Mouse (Mus musculus): ENCODE measurements around the gene Gpr35. TPM values are rescaled to one million over a fixed set of nuclear protein-coding genes. Genes with fewer than 3 reads are reported as not detected.

Gene Gpr35
- polyA plus RNA-seq, 1 experiment from 2014 or later: 0.27 TPM

DNA sequence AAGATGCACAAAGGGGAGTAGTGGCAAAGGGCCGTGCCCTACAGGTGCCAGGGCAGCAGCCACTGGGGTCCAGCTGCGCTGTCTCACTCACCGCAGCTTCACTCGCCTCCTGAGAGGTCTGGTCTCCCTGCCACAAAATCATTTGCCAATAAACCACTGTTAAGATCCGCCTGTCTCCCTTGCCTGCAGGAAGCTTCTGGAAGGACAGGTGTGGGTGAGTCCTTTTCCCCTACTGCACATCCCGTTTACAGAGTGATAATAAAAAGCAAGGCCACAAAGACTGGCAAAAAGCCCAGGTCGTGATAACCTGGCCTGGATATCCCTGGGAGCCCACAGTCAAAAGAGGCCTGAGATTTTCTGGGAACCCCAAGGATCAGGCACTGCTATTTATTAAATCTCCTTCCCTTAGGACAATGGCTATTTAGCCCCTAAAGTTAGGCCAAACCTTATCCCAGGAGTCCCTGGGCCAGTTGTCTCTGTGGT is 61.5 kb downstream of the Gpr35 start:
- Histone ChIP-seq H3K4me1 (replicated peaks; ENCODE audit: control insufficient read depth, insufficient read depth, low read length) (no peaks in the 10 kb centered on the region), H3K27ac (ENCODE audit: low read depth, low read length) (no peak overlapping the region), H3K27me3 (replicated peaks; ENCODE audit: control insufficient read depth, insufficient read depth, low read length) (no peaks in the 10 kb centered on the region; the same call in 1 of the 2 replicates), H3K4me2 (no peak overlapping the region), H3K4me3 (ENCODE audit: low read depth, low read length) (no peak overlapping the region), H3K9me3 (ENCODE audit: control insufficient read depth, low read length) (no peaks in the 10 kb centered on the region), H3K9ac (ENCODE audit: low read depth, low read length) (no peak overlapping the region), H3K36me3 (ENCODE audit: control insufficient read depth, insufficient read depth, low read length) (no peaks in the 10 kb centered on the region)
- 73% methylated on average over 7 of the region's 7 CpGs for WGBS
- DNase-seq (ENCODE audit: low spot score): no peak
- no peak for ATAC-seq (replicated peaks; ENCODE audit: low FRiP score)

DNA sequence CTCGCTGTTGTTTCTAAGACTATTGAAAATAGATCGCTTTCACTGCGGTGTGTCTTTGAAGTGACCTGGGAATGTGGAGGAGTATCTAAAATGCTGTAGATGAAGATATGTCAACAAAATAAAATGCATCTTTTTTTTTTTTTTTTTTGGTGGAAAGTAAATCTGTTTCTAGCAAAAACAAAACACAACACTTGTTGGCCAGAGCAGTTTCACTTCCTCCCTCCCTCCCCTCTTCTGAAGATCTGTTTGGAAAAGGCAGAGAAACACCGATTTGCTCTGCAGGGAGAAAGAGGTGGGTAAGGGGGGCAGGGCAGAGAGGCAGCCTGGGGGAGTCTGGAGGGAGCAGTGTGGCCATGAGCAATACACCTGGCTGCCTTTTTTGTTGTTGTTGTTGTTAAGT is 62.7 kb downstream of the Gpr35 start:
- no peak overlapping the region for H3K27ac ChIP-seq (ENCODE audit: low read depth, low read length)
- no peak overlapping the region for H3K9ac ChIP-seq (ENCODE audit: low read depth, low read length)
- H3K4me3 ChIP-seq (ENCODE audit: low read depth, low read length): no peak overlapping the region
- no peaks in the 10 kb centered on the region; the same call in 1 of the 2 replicates for H3K27me3 ChIP-seq (replicated peaks; ENCODE audit: control insufficient read depth, insufficient read depth, low read length)
- no peaks in the 10 kb centered on the region for H3K4me1 ChIP-seq (replicated peaks; ENCODE audit: control insufficient read depth, insufficient read depth, low read length)
- no peak for DNase-seq (ENCODE audit: low spot score)
- H3K4me2 ChIP-seq: no peak overlapping the region
- 67% methylated on average over 4 of the region's 4 CpGs for WGBS
- ATAC-seq (replicated peaks; ENCODE audit: low FRiP score): no peak
- H3K9me3 ChIP-seq (ENCODE audit: control insufficient read depth, low read length): no peaks in the 10 kb centered on the region
- no peaks in the 10 kb centered on the region for H3K36me3 ChIP-seq (ENCODE audit: control insufficient read depth, insufficient read depth, low read length)

DNA sequence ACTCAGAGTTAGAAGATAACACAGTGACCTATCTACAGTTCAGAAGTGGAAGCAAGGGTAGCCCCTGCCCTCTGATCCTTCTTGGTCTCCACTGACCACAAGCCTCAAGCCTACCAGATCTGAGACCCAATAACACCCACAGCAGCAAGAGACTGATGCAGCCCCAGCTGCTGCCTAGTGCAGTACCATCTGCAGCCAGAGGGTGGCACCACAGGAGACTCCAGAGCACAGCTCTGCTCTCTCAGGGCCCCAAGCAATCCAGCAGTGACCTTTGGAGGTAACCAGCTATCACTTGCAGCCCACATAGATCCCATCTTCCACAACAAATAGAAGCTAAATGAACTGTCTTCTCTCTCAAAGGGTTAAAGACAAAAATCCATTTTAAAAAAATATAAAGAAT is 63.8 kb downstream of the Gpr35 start:
- no peaks in the 10 kb centered on the region for H3K4me1 ChIP-seq (replicated peaks; ENCODE audit: control insufficient read depth, insufficient read depth, low read length)
- no peak overlapping the region for H3K27ac ChIP-seq (ENCODE audit: low read depth, low read length)
- 0 out of 2 replicates have a peak, but pooled peaks have one; percentile 49 for ATAC-seq (replicated peaks; ENCODE audit: low FRiP score)
- no peak overlapping the region for H3K4me3 ChIP-seq (ENCODE audit: low read depth, low read length)
- H3K9me3 ChIP-seq (ENCODE audit: control insufficient read depth, low read length): no peaks in the 10 kb centered on the region
- no peak overlapping the region for H3K4me2 ChIP-seq
- H3K9ac ChIP-seq (ENCODE audit: low read depth, low read length): no peak overlapping the region
- no peaks in the 10 kb centered on the region; the same call in 1 of the 2 replicates for H3K27me3 ChIP-seq (replicated peaks; ENCODE audit: control insufficient read depth, insufficient read depth, low read length)
- DNase-seq (ENCODE audit: low spot score): peak; percentile 44
- no peaks in the 10 kb centered on the region for H3K36me3 ChIP-seq (ENCODE audit: control insufficient read depth, insufficient read depth, low read length)

DNA sequence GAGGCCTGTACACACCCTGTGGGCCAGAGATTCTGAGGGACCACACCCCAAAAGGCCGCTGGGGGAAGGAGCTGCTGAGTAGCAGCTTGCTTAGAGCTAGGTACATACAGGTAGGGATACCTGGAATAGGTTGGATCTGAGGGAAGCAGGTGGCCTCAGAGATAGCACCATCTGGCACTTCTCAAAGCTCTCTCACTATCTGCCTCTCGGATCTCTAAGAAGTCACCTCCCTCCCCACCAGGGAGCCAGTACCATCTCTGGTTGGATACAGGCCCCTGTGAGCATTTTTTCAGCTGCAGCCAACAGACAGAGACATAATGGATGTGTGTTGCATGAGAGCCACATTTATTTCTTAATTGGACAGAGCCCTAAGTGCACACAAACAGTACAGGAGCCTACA is 64.5 kb downstream of the Gpr35 start:
- H3K27me3 ChIP-seq (replicated peaks; ENCODE audit: control insufficient read depth, insufficient read depth, low read length): peaks cover 4% of the 10 kb centered on the region; the same call in 1 of the 2 replicates
- H3K36me3 ChIP-seq (ENCODE audit: control insufficient read depth, insufficient read depth, low read length): no peaks in the 10 kb centered on the region
- DNase-seq (ENCODE audit: low spot score) (no peak), ATAC-seq (replicated peaks; ENCODE audit: low FRiP score) (no peak)
- 36% methylated on average over 2 of the region's 2 CpGs for WGBS
- no peaks in the 10 kb centered on the region for H3K9me3 ChIP-seq (ENCODE audit: control insufficient read depth, low read length)
- H3K9ac ChIP-seq (ENCODE audit: low read depth, low read length): no peak overlapping the region
- no peak overlapping the region for H3K27ac ChIP-seq (ENCODE audit: low read depth, low read length)
- no peak overlapping the region for H3K4me2 ChIP-seq
- H3K4me3 ChIP-seq (ENCODE audit: low read depth, low read length): no peak overlapping the region
- H3K4me1 ChIP-seq (replicated peaks; ENCODE audit: control insufficient read depth, insufficient read depth, low read length): no peaks in the 10 kb centered on the region

DNA sequence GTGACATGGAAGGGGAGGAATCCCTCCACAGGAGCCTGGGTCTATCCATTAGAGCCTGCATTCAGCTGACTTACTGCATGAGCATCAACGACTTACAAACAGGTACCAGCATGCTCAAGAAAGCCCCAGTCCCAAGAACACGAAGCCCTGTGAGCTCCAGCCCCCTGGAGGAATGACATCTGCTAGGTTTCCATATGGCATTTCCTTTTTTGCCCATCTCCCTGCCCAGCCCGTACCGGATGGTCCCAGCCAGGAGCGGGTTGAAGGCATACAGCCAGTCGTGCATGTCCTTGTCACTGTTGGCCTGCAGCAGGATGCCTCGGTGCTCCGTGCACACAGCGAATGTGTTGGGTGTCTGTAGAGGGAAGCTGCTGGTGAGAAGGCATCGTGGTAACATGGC is 68.1 kb downstream of the Gpr35 start:
- Histone ChIP-seq H3K4me1 (replicated peaks; ENCODE audit: control insufficient read depth, insufficient read depth, low read length) (no peaks in the 10 kb centered on the region), H3K9me3 (ENCODE audit: control insufficient read depth, low read length) (no peaks in the 10 kb centered on the region), H3K27me3 (replicated peaks; ENCODE audit: control insufficient read depth, insufficient read depth, low read length) (peaks cover 4% of the 10 kb centered on the region; the same call in 1 of the 2 replicates), H3K36me3 (ENCODE audit: control insufficient read depth, insufficient read depth, low read length) (no peaks in the 10 kb centered on the region), H3K27ac (ENCODE audit: low read depth, low read length) (no peak overlapping the region), H3K4me2 (no peak overlapping the region), H3K4me3 (ENCODE audit: low read depth, low read length) (no peak overlapping the region), H3K9ac (ENCODE audit: low read depth, low read length) (no peak overlapping the region)
- DNase-seq (ENCODE audit: low spot score) (no peak), ATAC-seq (replicated peaks; ENCODE audit: low FRiP score) (no peak)
- 83% methylated on average over 10 of the region's 10 CpGs for WGBS

DNA sequence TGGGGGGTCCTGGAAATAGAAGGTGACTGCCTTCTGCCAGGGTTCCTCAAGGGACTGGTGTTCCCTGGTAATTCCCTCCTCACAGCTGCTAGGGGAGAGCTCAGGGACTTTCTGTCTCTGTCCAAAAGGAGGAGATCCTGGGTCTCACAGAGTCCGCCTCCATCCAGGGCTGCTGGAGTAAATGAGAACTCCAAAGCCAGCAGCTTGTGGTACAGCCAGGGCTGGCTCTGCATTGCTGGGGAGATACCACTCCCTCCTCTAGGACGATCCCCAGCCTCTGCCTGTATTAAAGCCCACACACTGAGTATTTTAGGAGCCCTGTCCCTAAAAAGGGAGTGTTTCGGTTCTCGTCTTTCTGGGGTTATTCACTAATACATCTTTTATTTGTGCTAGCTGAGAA is 69.9 kb downstream of the Gpr35 start:
- Histone ChIP-seq H3K9me3 (ENCODE audit: control insufficient read depth, low read length) (no peaks in the 10 kb centered on the region), H3K9ac (ENCODE audit: low read depth, low read length) (no peak overlapping the region), H3K27me3 (replicated peaks; ENCODE audit: control insufficient read depth, insufficient read depth, low read length) (peaks cover 4% of the 10 kb centered on the region; the same call in 1 of the 2 replicates), H3K4me1 (replicated peaks; ENCODE audit: control insufficient read depth, insufficient read depth, low read length) (no peaks in the 10 kb centered on the region), H3K4me3 (ENCODE audit: low read depth, low read length) (no peak overlapping the region), H3K36me3 (ENCODE audit: control insufficient read depth, insufficient read depth, low read length) (no peaks in the 10 kb centered on the region), H3K27ac (ENCODE audit: low read depth, low read length) (no peak overlapping the region), H3K4me2 (no peak overlapping the region)
- no peak for ATAC-seq (replicated peaks; ENCODE audit: low FRiP score)
- no peak for DNase-seq (ENCODE audit: low spot score)
- 75% methylated on average over 4 of the region's 4 CpGs for WGBS

DNA sequence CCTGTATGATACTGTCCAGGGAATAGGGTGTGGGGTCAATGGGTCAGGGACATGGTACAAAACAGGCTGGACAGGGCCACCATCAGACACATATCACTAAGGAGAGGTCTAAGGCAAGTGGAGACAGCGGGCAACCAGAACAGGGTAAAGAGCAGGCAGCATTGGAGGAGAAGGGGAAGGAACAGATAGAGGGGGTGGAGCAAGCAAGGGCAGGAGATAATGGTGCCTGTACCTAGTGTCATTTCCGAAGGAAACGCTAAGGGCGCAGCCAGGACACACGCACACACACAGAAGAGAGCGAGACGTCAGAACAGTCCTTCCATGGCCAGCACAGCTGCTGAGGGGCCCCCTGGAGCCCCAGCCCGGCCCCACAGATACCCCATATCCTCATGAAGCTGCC is 75.9 kb downstream of the Gpr35 start:
- Histone ChIP-seq H3K4me2 (no peak overlapping the region), H3K9ac (ENCODE audit: low read depth, low read length) (no peak overlapping the region), H3K9me3 (ENCODE audit: control insufficient read depth, low read length) (no peaks in the 10 kb centered on the region), H3K4me3 (ENCODE audit: low read depth, low read length) (no peak overlapping the region), H3K36me3 (ENCODE audit: control insufficient read depth, insufficient read depth, low read length) (no peaks in the 10 kb centered on the region), H3K27ac (ENCODE audit: low read depth, low read length) (no peak overlapping the region), H3K27me3 (replicated peaks; ENCODE audit: control insufficient read depth, insufficient read depth, low read length) (no peaks in the 10 kb centered on the region), H3K4me1 (replicated peaks; ENCODE audit: control insufficient read depth, insufficient read depth, low read length) (no peaks in the 10 kb centered on the region)
- ATAC-seq (replicated peaks; ENCODE audit: low FRiP score): peak; percentile 51; the same call in 1 of the 2 replicates
- 61% methylated on average over 8 of the region's 8 CpGs for WGBS
- DNase-seq (ENCODE audit: low spot score): no peak

DNA sequence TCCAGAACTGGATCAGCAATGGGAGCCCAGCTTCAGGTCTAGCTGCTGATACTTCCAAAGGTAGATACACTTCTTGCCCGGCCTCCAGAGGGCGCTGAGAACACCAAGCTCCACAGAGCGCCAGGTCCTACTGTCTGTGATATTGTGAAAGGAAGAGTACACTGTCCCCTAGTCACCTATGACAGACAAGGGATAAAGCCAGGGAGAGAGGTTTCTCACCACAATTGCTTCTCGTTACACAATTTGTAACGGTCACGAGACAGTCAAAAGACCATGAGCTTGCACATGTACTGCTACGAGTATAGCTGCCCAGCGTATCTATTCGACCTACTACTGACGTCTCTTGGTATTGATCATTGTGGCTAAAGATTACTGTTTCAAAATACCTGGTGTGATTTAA is 78.7 kb downstream of the Gpr35 start:
- WGBS: 89% methylated on average over 10 of the region's 10 CpGs
- ATAC-seq (replicated peaks; ENCODE audit: low FRiP score) (no peak), DNase-seq (ENCODE audit: low spot score) (no peak)
- Histone ChIP-seq H3K27ac (ENCODE audit: low read depth, low read length) (no peak overlapping the region), H3K9me3 (ENCODE audit: control insufficient read depth, low read length) (no peaks in the 10 kb centered on the region), H3K4me2 (no peak overlapping the region), H3K4me3 (ENCODE audit: low read depth, low read length) (no peak overlapping the region), H3K36me3 (ENCODE audit: control insufficient read depth, insufficient read depth, low read length) (no peaks in the 10 kb centered on the region), H3K4me1 (replicated peaks; ENCODE audit: control insufficient read depth, insufficient read depth, low read length) (peaks cover 11% of the 10 kb centered on the region; the same call in 1 of the 2 replicates), H3K9ac (ENCODE audit: low read depth, low read length) (no peak overlapping the region), H3K27me3 (replicated peaks; ENCODE audit: control insufficient read depth, insufficient read depth, low read length) (no peaks in the 10 kb centered on the region)

DNA sequence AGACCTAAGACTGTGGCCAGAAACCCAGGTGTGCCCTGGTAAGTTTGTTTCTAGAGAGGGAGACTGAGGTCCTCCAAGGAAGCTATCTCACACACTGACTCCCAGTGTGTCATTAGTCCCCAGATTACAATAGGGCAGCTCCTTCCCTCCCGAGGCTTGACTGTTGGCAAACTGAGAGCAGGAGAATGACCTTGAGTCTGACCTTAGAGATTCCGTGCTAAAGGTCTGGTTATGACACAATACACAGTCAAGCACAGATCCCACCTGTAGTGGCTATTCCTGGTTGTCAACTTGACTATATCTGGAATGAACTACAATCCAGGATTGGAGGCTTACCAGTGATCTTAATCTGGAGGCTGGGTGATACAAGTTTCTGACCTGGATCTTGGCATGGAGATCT is 79.4 kb downstream of the Gpr35 start:
- no peak for DNase-seq (ENCODE audit: low spot score)
- no peak overlapping the region for H3K9ac ChIP-seq (ENCODE audit: low read depth, low read length)
- 74% methylated on average over 2 of the region's 2 CpGs for WGBS
- no peaks in the 10 kb centered on the region for H3K36me3 ChIP-seq (ENCODE audit: control insufficient read depth, insufficient read depth, low read length)
- H3K27ac ChIP-seq (ENCODE audit: low read depth, low read length): no peak overlapping the region
- H3K27me3 ChIP-seq (replicated peaks; ENCODE audit: control insufficient read depth, insufficient read depth, low read length): no peaks in the 10 kb centered on the region
- H3K4me1 ChIP-seq (replicated peaks; ENCODE audit: control insufficient read depth, insufficient read depth, low read length): peaks cover 15% of the 10 kb centered on the region; the same call in 1 of the 2 replicates
- no peak overlapping the region for H3K4me2 ChIP-seq
- no peaks in the 10 kb centered on the region for H3K9me3 ChIP-seq (ENCODE audit: control insufficient read depth, low read length)
- ATAC-seq (replicated peaks; ENCODE audit: low FRiP score): no peak
- no peak overlapping the region for H3K4me3 ChIP-seq (ENCODE audit: low read depth, low read length)

Measured in liver, embryonic 11.5 days (tissue).